ENCODE assay signal across 25 mouse cellular contexts in the genomic region with DNA sequence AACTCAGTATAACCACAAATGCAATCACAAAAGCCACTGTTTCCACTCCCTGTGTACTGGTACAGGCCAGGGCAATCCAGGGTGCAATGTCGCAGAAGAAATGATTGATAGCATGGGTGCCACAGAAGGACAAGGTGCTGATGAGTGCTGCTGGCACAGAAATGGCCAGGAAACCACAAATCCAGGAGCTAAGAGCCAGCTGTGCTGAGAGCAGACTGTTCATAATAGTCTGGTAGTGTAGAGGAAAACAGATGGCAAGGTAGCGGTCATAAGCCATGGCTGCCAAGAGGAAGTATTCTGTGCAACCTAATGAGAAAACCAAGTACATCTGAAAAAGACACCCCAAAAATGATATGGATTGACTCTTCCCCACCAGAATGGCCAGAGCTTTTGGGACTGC. TPM values are rescaled to one million over a fixed set of nuclear protein-coding genes. Genes with fewer than 3 reads are reported as not detected.
"Had no signal": no experiment of that assay in that cellular context is flagged by ENCODE, and none has a peak within 500 bp of the region (broad histone marks: within the 10 kb centered on the region; RNA-seq: fewer than 3 reads in every experiment).

No protein-coding gene starts in this region.

- H3K4me1 ChIP-seq: lung, embryonic 15.5 days; megakaryocyte, embryonic 14.5 days; midbrain, embryonic 13.5 days; midbrain, embryonic 15.5 days; neural tube, embryonic 12.5 days; stomach, embryonic 15.5 days had no signal

- DNase-seq: liver, postnatal 0 days; lung, adult 2 months; lung, postnatal 14 days; lung, postnatal 36 days; right cerebral cortex, postnatal 14 days; thymus, adult 2 months; thymus, postnatal 25 days; thymus, postnatal 4 days had no signal

- H3K9ac ChIP-seq: liver, postnatal 0 days; lung, embryonic 15.5 days; midbrain, embryonic 13.5 days; midbrain, embryonic 15.5 days; neural tube, embryonic 12.5 days; stomach, embryonic 15.5 days had no signal

- H3K27ac ChIP-seq: lung, embryonic 15.5 days; macrophage; midbrain, embryonic 13.5 days; midbrain, embryonic 15.5 days; neural tube, embryonic 12.5 days; stomach, embryonic 15.5 days; stomach, postnatal 0 days had no signal

- H3K4me2 ChIP-seq: lung, embryonic 15.5 days; midbrain, embryonic 11.5 days; midbrain, embryonic 13.5 days; midbrain, embryonic 15.5 days; neural tube, embryonic 12.5 days; stomach, embryonic 15.5 days had no signal

- H3K27me3 ChIP-seq: lung, embryonic 15.5 days; megakaryocyte, embryonic 14.5 days; midbrain, embryonic 13.5 days; midbrain, embryonic 15.5 days; neural tube, embryonic 12.5 days; stomach, embryonic 15.5 days had no signal

- ATAC-seq: liver, postnatal 0 days; lung, postnatal 0 days; midbrain, embryonic 13.5 days; midbrain, embryonic 15.5 days had no signal

- H3K4me3 ChIP-seq: lung, embryonic 15.5 days; megakaryocyte, embryonic 14.5 days; midbrain, embryonic 13.5 days; midbrain, embryonic 15.5 days; neural tube, embryonic 12.5 days; stomach, embryonic 15.5 days had no signal

- H3K36me3 ChIP-seq: lung, embryonic 15.5 days; midbrain, embryonic 13.5 days; midbrain, embryonic 15.5 days; neural tube, embryonic 12.5 days; stomach, embryonic 15.5 days had no signal

- H3K9me3 ChIP-seq: lung, embryonic 15.5 days; megakaryocyte, embryonic 14.5 days; midbrain, embryonic 13.5 days; midbrain, embryonic 15.5 days; neural tube, embryonic 12.5 days; stomach, embryonic 15.5 days had no signal

RNA-seq across cellular contexts. Expression of gene Olfr308, which starts 4.1 kb away (rescaled TPM):
- total RNA-seq: megakaryocyte progenitor cell, adult 5-6 weeks; monocyte, adult 5-6 weeks had no signal
- polyA plus RNA-seq: liver, postnatal 0 days; lung, adult 2 months; lung, embryonic 15.5 days; lung, postnatal 0 days; macrophage; midbrain, embryonic 11.5 days; midbrain, embryonic 13.5 days; midbrain, embryonic 15.5 days; neural tube, embryonic 12.5 days; neural tube, embryonic 14.5 days; spleen, adult 2 months; stomach, embryonic 15.5 days; stomach, postnatal 0 days; testis, adult 2 months; thymus, adult 2 months; urinary bladder, adult 2 months had no signal

RNA-seq across cellular contexts. Expression of gene Olfr309, which starts 7.8 kb away (rescaled TPM):
- total RNA-seq: megakaryocyte progenitor cell, adult 5-6 weeks; monocyte, adult 5-6 weeks; neutrophil, adult 5-6 weeks had no signal
- polyA plus RNA-seq: liver, postnatal 0 days; lung, adult 2 months; lung, embryonic 15.5 days; lung, postnatal 0 days; macrophage; midbrain, embryonic 11.5 days; midbrain, embryonic 13.5 days; midbrain, embryonic 15.5 days; neural tube, embryonic 12.5 days; neural tube, embryonic 14.5 days; spleen, adult 2 months; stomach, embryonic 15.5 days; stomach, postnatal 0 days; testis, adult 2 months; thymus, adult 2 months; urinary bladder, adult 2 months had no signal

RNA-seq across cellular contexts. Expression of gene Olfr307, which starts 16.1 kb away (rescaled TPM):
- total RNA-seq: megakaryocyte progenitor cell, adult 5-6 weeks; monocyte, adult 5-6 weeks; neutrophil, adult 5-6 weeks had no signal
- polyA plus RNA-seq: liver, postnatal 0 days; lung, adult 2 months; lung, embryonic 15.5 days; lung, postnatal 0 days; macrophage; midbrain, embryonic 11.5 days; midbrain, embryonic 13.5 days; midbrain, embryonic 15.5 days; neural tube, embryonic 12.5 days; neural tube, embryonic 14.5 days; spleen, adult 2 months; stomach, embryonic 15.5 days; stomach, postnatal 0 days; thymus, adult 2 months; urinary bladder, adult 2 months had no signal

RNA-seq across cellular contexts. Expression of gene Olfr310, which starts 44.4 kb away (rescaled TPM):
- total RNA-seq: megakaryocyte progenitor cell, adult 5-6 weeks; monocyte, adult 5-6 weeks had no signal
- polyA plus RNA-seq: liver, postnatal 0 days; lung, adult 2 months; lung, embryonic 15.5 days; lung, postnatal 0 days; macrophage; midbrain, embryonic 11.5 days; midbrain, embryonic 13.5 days; midbrain, embryonic 15.5 days; neural tube, embryonic 12.5 days; neural tube, embryonic 14.5 days; spleen, adult 2 months; stomach, embryonic 15.5 days; stomach, postnatal 0 days; testis, adult 2 months; thymus, adult 2 months; urinary bladder, adult 2 months had no signal

RNA-seq across cellular contexts. Expression of gene Olfr305, which starts 45.4 kb away (rescaled TPM):
- total RNA-seq: megakaryocyte progenitor cell, adult 5-6 weeks; monocyte, adult 5-6 weeks; neutrophil, adult 5-6 weeks had no signal
- polyA plus RNA-seq: liver, postnatal 0 days; lung, adult 2 months; lung, embryonic 15.5 days; lung, postnatal 0 days; macrophage; midbrain, embryonic 11.5 days; midbrain, embryonic 13.5 days; midbrain, embryonic 15.5 days; neural tube, embryonic 12.5 days; neural tube, embryonic 14.5 days; spleen, adult 2 months; stomach, embryonic 15.5 days; stomach, postnatal 0 days; thymus, adult 2 months; urinary bladder, adult 2 months had no signal
